Comparison of ENCODE assay signal across 10 mouse cellular contexts in genomic region chr2:120478600-120478999, GRCm38 (mm10). TPM values are rescaled to one million over a fixed set of nuclear protein-coding genes. Genes with fewer than 3 reads are reported as not detected.
DNase-seq lines count a peak whose midpoint lies in the region; ATAC-seq and TF ChIP-seq lines count a peak whose summit lies in the region.
"Had no signal": no experiment of that assay in that cellular context is flagged by ENCODE, and none has a peak within 500 bp of the region (broad histone marks: within the 10 kb centered on the region; RNA-seq: fewer than 3 reads in every experiment).

No protein-coding gene starts in this region.

- H3K27ac ChIP-seq in hindbrain, embryonic 10.5 days: no peak overlapping the region
- no peak overlapping the region for H3K27ac ChIP-seq in hindbrain, embryonic 13.5 days
- no peak overlapping the region for H3K27ac ChIP-seq in heart, postnatal 0 days (ENCODE audit: low read depth)
- H3K27ac ChIP-seq: embryonic facial prominence, embryonic 12.5 days; stomach, embryonic 15.5 days had no signal

- H3K4me1 ChIP-seq in hindbrain, embryonic 10.5 days (replicated peaks): peaks cover 14% of the 10 kb centered on the region; the same call in 1 of the 2 replicates
- H3K4me1 ChIP-seq in hindbrain, embryonic 13.5 days (replicated peaks): 0 out of 2 replicates have a peak, but pooled peaks cover 6% of the 10 kb centered on the region
- H3K4me1 ChIP-seq in heart, postnatal 0 days (ENCODE audit: control insufficient read depth, insufficient read depth): peaks cover 15% of the 10 kb centered on the region
- H3K4me1 ChIP-seq: embryonic facial prominence, embryonic 12.5 days; stomach, embryonic 15.5 days had no signal

- TF ChIP-seq EP300 in heart, postnatal 0 days (IDR thresholded peaks at IDR 0.05; ENCODE audit: low read depth): no peak

- no peak overlapping the region for H3K4me3 ChIP-seq in hindbrain, embryonic 10.5 days
- no peak overlapping the region for H3K4me3 ChIP-seq in hindbrain, embryonic 13.5 days
- H3K4me3 ChIP-seq in heart, postnatal 0 days (ENCODE audit: low read depth, low read length): no peak overlapping the region
- H3K4me3 ChIP-seq: embryonic facial prominence, embryonic 12.5 days; stomach, embryonic 15.5 days had no signal

- 62% methylated on average over 3 of the region's 3 CpGs for WGBS in hindbrain, embryonic 10.5 days
- WGBS in hindbrain, embryonic 13.5 days: 67% methylated on average over 3 of the region's 3 CpGs
- 39% methylated on average over 3 of the region's 3 CpGs for WGBS in heart, postnatal 0 days

- peak; percentile 62 for DNase-seq in hindbrain, embryonic 10.5 days (ENCODE audit: low spot score)
- DNase-seq in adrenal gland, adult 18-20 months (ENCODE audit: low spot score in 2 of 2): peak; percentile 66 to 80
- peak; percentile 68 for DNase-seq in embryo, embryonic 11 days
- peak; percentile 60 for DNase-seq in heart, postnatal 0 days (ENCODE audit: low spot score)
- DNase-seq in layer of hippocampus, postnatal 36 days: peak; percentile 45 to 51
- peak; percentile 61 to 71 for DNase-seq in spleen, postnatal 36 days (ENCODE audit: low spot score in 2 of 2)

- no peak overlapping the region for H3K4me2 ChIP-seq in hindbrain, embryonic 13.5 days
- H3K4me2 ChIP-seq in heart, postnatal 0 days (ENCODE audit: low read depth, low read length): no peak overlapping the region
- H3K4me2 ChIP-seq: embryonic facial prominence, embryonic 12.5 days; stomach, embryonic 15.5 days had no signal

- H3K36me3 ChIP-seq in hindbrain, embryonic 10.5 days: no peaks in the 10 kb centered on the region
- H3K36me3 ChIP-seq in hindbrain, embryonic 13.5 days: no peaks in the 10 kb centered on the region
- H3K36me3 ChIP-seq in heart, postnatal 0 days (replicated peaks; ENCODE audit: control insufficient read depth, insufficient read depth, low read length): no peaks in the 10 kb centered on the region
- H3K36me3 ChIP-seq: embryonic facial prominence, embryonic 12.5 days; stomach, embryonic 15.5 days had no signal

- peak; percentile 80 for TF ChIP-seq CTCF in heart, postnatal 0 days (IDR thresholded peaks at IDR 0.05; ENCODE audit: low read depth)

- no peak overlapping the region for H3K9ac ChIP-seq in hindbrain, embryonic 13.5 days
- H3K9ac ChIP-seq in heart, postnatal 0 days (replicated peaks; ENCODE audit: low read depth, low read length): no peak overlapping the region
- H3K9ac ChIP-seq: embryonic facial prominence, embryonic 12.5 days; stomach, embryonic 15.5 days had no signal

- H3K9me3 ChIP-seq in hindbrain, embryonic 10.5 days: no peaks in the 10 kb centered on the region
- H3K9me3 ChIP-seq in hindbrain, embryonic 13.5 days: no peaks in the 10 kb centered on the region
- H3K9me3 ChIP-seq in heart, postnatal 0 days (replicated peaks; ENCODE audit: control insufficient read depth, low read length): no peaks in the 10 kb centered on the region
- H3K9me3 ChIP-seq: embryonic facial prominence, embryonic 12.5 days; stomach, embryonic 15.5 days had no signal

- no peaks in the 10 kb centered on the region; the same call in 1 of the 2 replicates for H3K27me3 ChIP-seq in hindbrain, embryonic 10.5 days (ENCODE audit: insufficient read depth, poor library complexity, severe bottlenecking)
- 0 out of 2 replicates have a peak, but pooled peaks cover 3% of the 10 kb centered on the region for H3K27me3 ChIP-seq in hindbrain, embryonic 13.5 days
- H3K27me3 ChIP-seq in heart, postnatal 0 days (ENCODE audit: control insufficient read depth, insufficient read depth, low read length): no peaks in the 10 kb centered on the region
- H3K27me3 ChIP-seq: embryonic facial prominence, embryonic 12.5 days; stomach, embryonic 15.5 days had no signal

- ATAC-seq in hindbrain, embryonic 13.5 days (ENCODE audit: low FRiP score): no peak
- peak; percentile 61; the same call in 1 of the 2 replicates for ATAC-seq in heart, postnatal 0 days (ENCODE audit: insufficient read depth, low read depth)
- ATAC-seq in megakaryocyte progenitor cell, adult 5-6 weeks (replicated peaks; ENCODE audit: poor library complexity): peak; percentile 95

RNA-seq across cellular contexts. Expression of gene Capn3, which starts 22.8 kb away (rescaled TPM):
- polyA plus RNA-seq in hindbrain, embryonic 10.5 days (2016; fragmentation: Nextera tagmentation; extraction: Ambion mirVana): 1.6 and 2.6 TPM in 2 replicates
- polyA plus RNA-seq in hindbrain, embryonic 13.5 days (2015; fragmentation: Nextera tagmentation; extraction: Ambion mirVana): 1.5 and 1.6 TPM in 2 replicates
- total RNA-seq in adrenal gland, adult 18-20 months (2021): under 1 TPM in 1 of 2 experiments, not detected in 1; 0.61 TPM
- 0.81 and 1.8 TPM in 2 replicates for total RNA-seq in heart, postnatal 0 days (2014; rRNA removed; ENCODE audit: low replicate concordance)
- polyA plus RNA-seq in heart, postnatal 0 days (2015; fragmentation: Nextera tagmentation; extraction: Ambion mirVana): 0.77 and 1.6 TPM in 2 replicates
- total RNA-seq in layer of hippocampus, postnatal 36 days (2021): 10 to 100 TPM; 19.2 to 22.5 TPM
- 0.95 and 2.2 TPM in 2 replicates for total RNA-seq in megakaryocyte progenitor cell, adult 5-6 weeks (2015)
- total RNA-seq in megakaryocyte progenitor cell, adult 5-6 weeks (2017): 0.68 and 1.2 TPM in 2 replicates
